In the genomic region with DNA sequence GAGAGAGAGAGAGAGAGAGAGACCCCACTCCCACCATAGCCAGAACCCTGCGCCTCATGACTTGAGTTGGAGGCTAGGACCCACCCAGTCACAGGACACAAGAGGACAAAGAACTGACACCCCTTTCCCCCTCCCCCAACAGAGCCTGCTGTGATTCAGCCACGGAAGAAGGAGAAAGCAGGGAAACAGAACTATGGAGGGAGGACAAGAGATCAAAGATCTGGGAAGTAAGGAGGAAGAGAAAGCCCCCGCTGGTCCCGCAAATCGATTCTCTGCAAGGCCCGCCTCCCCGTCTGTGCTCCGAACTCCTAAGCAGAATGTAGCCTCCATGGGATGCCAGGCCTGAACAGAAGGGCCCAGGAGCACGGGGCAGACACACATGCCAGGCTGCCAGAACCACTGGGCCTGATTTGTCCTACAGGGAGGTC, we compare ENCODE assay signal across 11 mouse cellular contexts. TPM values are rescaled to one million over a fixed set of nuclear protein-coding genes. Genes with fewer than 3 reads are reported as not detected.
DNase-seq lines count a peak whose midpoint lies in the region; ATAC-seq and TF ChIP-seq lines count a peak whose summit lies in the region.
"Had no signal": no experiment of that assay in that cellular context is flagged by ENCODE, and none has a peak within 500 bp of the region (broad histone marks: within the 10 kb centered on the region; RNA-seq: fewer than 3 reads in every experiment).

No protein-coding gene starts in this region.

- TF ChIP-seq POLR2A in ES-Bruce4 (IDR thresholded peaks at IDR 0.05; ENCODE audit: insufficient read depth, low read length): no peak

- peak; percentile 85; the same call in 1 of the 2 replicates for TF ChIP-seq EP300 in ES-Bruce4 (IDR thresholded peaks at IDR 0.05; ENCODE audit: insufficient read depth, low read depth, low read length)

- H3K9me3 ChIP-seq in ES-Bruce4 (replicated peaks; ENCODE audit: control insufficient read depth, insufficient read depth, low read length, poor library complexity, severe bottlenecking): no peaks in the 10 kb centered on the region
- no peaks in the 10 kb centered on the region for H3K9me3 ChIP-seq in forebrain, embryonic 11.5 days (ENCODE audit: control insufficient read depth, low read length)
- no peaks in the 10 kb centered on the region for H3K9me3 ChIP-seq in liver, embryonic 13.5 days (replicated peaks)
- H3K9me3 ChIP-seq: embryonic facial prominence, embryonic 15.5 days; intestine, embryonic 15.5 days had no signal

- H3K4me3 ChIP-seq in ES-Bruce4 (ENCODE audit: low read depth, low read length): peak overlapping the region; percentile 61
- no peak overlapping the region for H3K4me3 ChIP-seq in forebrain, embryonic 11.5 days (ENCODE audit: low read depth, low read length)
- no peak overlapping the region for H3K4me3 ChIP-seq in liver, embryonic 13.5 days (replicated peaks)
- H3K4me3 ChIP-seq: embryonic facial prominence, embryonic 15.5 days; intestine, embryonic 15.5 days had no signal

- intact Hi-C loops in heart, postnatal 10 days (cut with DNase I): no loop called here

- H3K27me3 ChIP-seq in ES-Bruce4 (ENCODE audit: control insufficient read depth, insufficient read depth, low read length, poor library complexity, severe bottlenecking): no peaks in the 10 kb centered on the region
- H3K27me3 ChIP-seq in forebrain, embryonic 11.5 days (ENCODE audit: control insufficient read depth, insufficient read depth, low read length): no peaks in the 10 kb centered on the region; the same call in 1 of the 2 replicates
- peaks cover 77% of the 10 kb centered on the region for H3K27me3 ChIP-seq in liver, embryonic 13.5 days

- peak overlapping the region; percentile 77 for H3K9ac ChIP-seq in ES-Bruce4 (ENCODE audit: low read depth, poor library complexity, severe bottlenecking)
- H3K9ac ChIP-seq in forebrain, embryonic 11.5 days (ENCODE audit: low read length): peak overlapping the region; percentile 52
- H3K9ac ChIP-seq in liver, embryonic 13.5 days: no peak overlapping the region
- H3K9ac ChIP-seq: embryonic facial prominence, embryonic 15.5 days; intestine, embryonic 15.5 days had no signal

- TF ChIP-seq CTCF in ES-Bruce4 (IDR thresholded peaks at IDR 0.05; ENCODE audit: low read depth, low read length): no peak

- 8% methylated on average over 9 of the region's 9 CpGs for WGBS in forebrain, embryonic 11.5 days
- 15% methylated on average over 9 of the region's 9 CpGs for WGBS in liver, embryonic 13.5 days (ENCODE audit: insufficient replicate concordance)

- no peaks in the 10 kb centered on the region for H3K36me3 ChIP-seq in ES-Bruce4 (ENCODE audit: control insufficient read depth, insufficient read depth, low read length, poor library complexity, severe bottlenecking)
- H3K36me3 ChIP-seq in forebrain, embryonic 11.5 days (ENCODE audit: control insufficient read depth, insufficient read depth, low read length): no peaks in the 10 kb centered on the region
- H3K36me3 ChIP-seq in liver, embryonic 13.5 days: no peaks in the 10 kb centered on the region
- H3K36me3 ChIP-seq: embryonic facial prominence, embryonic 15.5 days; intestine, embryonic 15.5 days had no signal

- H3K4me2 ChIP-seq in forebrain, embryonic 11.5 days (ENCODE audit: low read depth, low read length, severe bottlenecking): peak overlapping the region; percentile 29; the same call in 1 of the 2 replicates
- 0 out of 2 replicates have a peak overlapping the region, but pooled peaks have one; percentile 8 for H3K4me2 ChIP-seq in liver, embryonic 13.5 days
- H3K4me2 ChIP-seq: embryonic facial prominence, embryonic 15.5 days; intestine, embryonic 15.5 days had no signal

- H3K27ac ChIP-seq in ES-Bruce4 (ENCODE audit: insufficient read depth, low read length): peak overlapping the region; percentile 99
- peak overlapping the region; percentile 1; the same call in 1 of the 2 replicates for H3K27ac ChIP-seq in forebrain, embryonic 11.5 days (ENCODE audit: low read depth, low read length)
- H3K27ac ChIP-seq in liver, embryonic 13.5 days: no peak overlapping the region
- H3K27ac ChIP-seq: embryonic facial prominence, embryonic 15.5 days; intestine, embryonic 15.5 days; macrophage had no signal

- peaks cover 5% of the 10 kb centered on the region for H3K4me1 ChIP-seq in ES-Bruce4 (ENCODE audit: control insufficient read depth, insufficient read depth, low read length)
- H3K4me1 ChIP-seq in forebrain, embryonic 11.5 days (replicated peaks; ENCODE audit: control insufficient read depth, insufficient read depth, low read length): peaks cover 12% of the 10 kb centered on the region
- peaks cover 4% of the 10 kb centered on the region; the same call in 1 of the 2 replicates for H3K4me1 ChIP-seq in liver, embryonic 13.5 days (replicated peaks)

- DNase-seq in ZHBTc4 (ENCODE audit: low read depth, low spot score): peak; percentile 81
- peak; percentile 65 for DNase-seq in forebrain, embryonic 11.5 days (ENCODE audit: low spot score)
- no peak for DNase-seq in liver, embryonic 13.5 days
- DNase-seq in spleen, postnatal 36 days (ENCODE audit: low spot score in 2 of 2): no peak
- no peak for DNase-seq in gastrocnemius, adult 8-10 months (ENCODE audit: low spot score in 2 of 2)
- DNase-seq in heart, postnatal 10 days: no peak

- peak; percentile 33; the same call in 1 of the 2 replicates for ATAC-seq in forebrain, embryonic 11.5 days (replicated peaks; ENCODE audit: low FRiP score)
- ATAC-seq in liver, embryonic 13.5 days (ENCODE audit: low read depth): no peak
- ATAC-seq in granulocyte monocyte progenitor cell, adult 5-6 weeks (replicated peaks; ENCODE audit: poor library complexity, severe bottlenecking): no peak
- ATAC-seq: intestine, embryonic 15.5 days had no signal

RNA-seq across cellular contexts. Expression of a gene that starts 12.9 kb away (rescaled TPM):
- polyA plus RNA-seq in ES-Bruce4 (2011; ENCODE audit: insufficient read depth, insufficient read length, low read depth, missing spikeins): 14.3 and 17.0 TPM in 2 replicates
- polyA plus RNA-seq in forebrain, embryonic 11.5 days (2014; fragmentation: Nextera tagmentation; extraction: Ambion mirVana): 13.6 and 16.0 TPM in 2 replicates
- polyA plus RNA-seq in liver, embryonic 13.5 days (2015; fragmentation: Nextera tagmentation; extraction: Ambion mirVana): 8.7 and 10.4 TPM in 2 replicates
- total RNA-seq in granulocyte monocyte progenitor cell, adult 5-6 weeks (2014; fragmentation: Nextera tagmentation): not detected in 2 replicates
- 0.39 and 0.77 TPM in 2 replicates for total RNA-seq in granulocyte monocyte progenitor cell, adult 5-6 weeks (2017)
- not detected for total RNA-seq in gastrocnemius, adult 8-10 months (2022)
- total RNA-seq in heart, postnatal 10 days (2021): 1 to 10 TPM; 1.2 to 1.4 TPM
- polyA plus RNA-seq: macrophage had no signal

RNA-seq across cellular contexts. Expression of a gene that starts 23.8 kb away (rescaled TPM):
- 0.33 and 0.57 TPM in 2 replicates for polyA plus RNA-seq in ES-Bruce4 (2011; ENCODE audit: insufficient read depth, insufficient read length, low read depth, missing spikeins)
- 14.3 and 16.7 TPM in 2 replicates for polyA plus RNA-seq in forebrain, embryonic 11.5 days (2014; fragmentation: Nextera tagmentation; extraction: Ambion mirVana)
- polyA plus RNA-seq in liver, embryonic 13.5 days (2015; fragmentation: Nextera tagmentation; extraction: Ambion mirVana): 0.03 and 0.20 TPM in 2 replicates
- total RNA-seq in granulocyte monocyte progenitor cell, adult 5-6 weeks (2014; fragmentation: Nextera tagmentation): not detected in 2 replicates
- total RNA-seq in granulocyte monocyte progenitor cell, adult 5-6 weeks (2017): not detected in 2 replicates
- under 1 TPM in 3 of 4 experiments, not detected in 1; 0.21 to 0.29 (median 0.24) TPM for total RNA-seq in gastrocnemius, adult 8-10 months (2022)
- total RNA-seq in heart, postnatal 10 days (2021): under 1 TPM; 0.22 to 0.64 TPM
- polyA plus RNA-seq: macrophage had no signal

Comparison
In these comparisons a context has a peak if more than half of its experiments do, and no peak if none do; other contexts are left out.
1. DNase-seq: peak in ZHBTc4 (single experiment) and forebrain, embryonic 11.5 days (single experiment); none in liver, embryonic 13.5 days (single experiment), spleen, postnatal 36 days (0 of 2), gastrocnemius, adult 8-10 months (0 of 2) and heart, postnatal 10 days (0 of 2).